Mouse (Mus musculus): Measurements from ENCODE around the gene Gars.

GRCm38 (mm10) chr6:55001320-55001719 lies 36.5 kb upstream of the Gars start:
- TF ChIP-seq GATA1 (IDR thresholded peaks at IDR 0.05; ENCODE audit: borderline replicate concordance, low read length) (no peak), FLI1 (IDR thresholded peaks at IDR 0.05; ENCODE audit: low read length) (no peak)

All from megakaryocyte, embryonic 14.5 days (primary cell).